Mouse (Mus musculus): ENCODE results near the gene Miga1. TPM values are rescaled to one million over a fixed set of nuclear protein-coding genes. Genes with fewer than 3 reads are reported as not detected.
"Not testable (repeated sequence)": the region's sequence is repeated elsewhere in the genome, so short reads cannot be mapped to it uniquely, and the experiment has no call there.

Miga1 gene
- polyA plus RNA-seq, 1 experiment from 2014 or later, result 3.6 TPM

DNA sequence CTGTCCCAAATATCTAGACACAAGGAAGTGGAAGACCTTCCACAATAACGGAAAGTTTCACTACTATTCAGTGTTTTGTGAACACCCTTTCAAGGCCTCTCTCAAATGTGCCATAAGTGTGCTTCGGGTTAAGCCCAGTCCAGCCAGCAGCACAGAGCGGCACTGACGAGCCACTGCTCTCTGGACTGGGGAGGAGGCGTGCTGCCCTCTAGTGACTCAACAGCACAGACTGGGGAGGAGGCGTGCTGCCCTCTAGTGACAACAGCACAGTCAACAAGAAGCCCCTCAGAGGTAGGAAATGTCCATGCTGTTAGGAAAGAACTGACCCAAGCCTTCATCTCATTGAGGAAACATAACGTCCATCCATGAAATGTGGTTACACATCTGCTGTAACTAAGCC, 24.6 kb downstream of the Miga1 start:
- no peak overlapping the region for H3K4me2 ChIP-seq (replicated peaks; ENCODE audit: low read depth)
- no peak overlapping the region for H3K9ac ChIP-seq (ENCODE audit: low read length)
- TF ChIP-seq CTCF (IDR thresholded peaks at IDR 0.05; ENCODE audit: low read depth) (peak; percentile 100), EP300 (optimal IDR thresholded peaks at IDR 0.05) (no peak)
- H3K4me1 ChIP-seq (replicated peaks; ENCODE audit: control insufficient read depth, insufficient read depth), result no peaks in the 10 kb centered on the region
- H3K9me3 ChIP-seq (ENCODE audit: control insufficient read depth, low read length), result no peaks in the 10 kb centered on the region
- ATAC-seq (ENCODE audit: low FRiP score, low TSS enrichment) (peak; percentile 96), DNase-seq (ENCODE audit: low spot score) (peak; percentile 89)
- no peak overlapping the region for H3K27ac ChIP-seq (replicated peaks)
- no peaks in the 10 kb centered on the region for H3K36me3 ChIP-seq (ENCODE audit: control insufficient read depth, insufficient read depth, low read length)
- 7% methylated on average over 7 of the region's 7 CpGs for WGBS
- H3K27me3 ChIP-seq (ENCODE audit: control insufficient read depth, insufficient read depth, low read length), result no peaks in the 10 kb centered on the region
- H3K4me3 ChIP-seq (ENCODE audit: low read depth, low read length), result no peak overlapping the region

DNA sequence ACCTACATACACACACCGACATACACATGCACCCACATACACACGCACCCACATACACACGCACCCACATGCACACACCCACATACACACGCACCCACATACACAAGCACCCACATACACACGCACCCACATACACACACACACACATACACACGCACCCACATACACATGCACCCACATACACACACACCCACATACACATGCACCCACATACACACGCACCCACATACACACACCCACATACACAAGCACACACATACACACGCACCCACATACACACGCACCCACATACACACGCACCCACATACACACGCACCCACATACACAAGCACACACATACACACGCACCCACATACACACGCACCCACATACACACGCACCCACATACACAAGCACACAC, 25.5 kb downstream of the Miga1 start:
- not testable (repeated sequence) for H3K4me1 ChIP-seq (replicated peaks; ENCODE audit: control insufficient read depth, insufficient read depth); H3K4me3 ChIP-seq (ENCODE audit: low read depth, low read length); H3K36me3 ChIP-seq (ENCODE audit: control insufficient read depth, insufficient read depth, low read length); ATAC-seq (ENCODE audit: low FRiP score, low TSS enrichment); DNase-seq (ENCODE audit: low spot score); H3K9me3 ChIP-seq (ENCODE audit: control insufficient read depth, low read length); H3K27ac ChIP-seq (replicated peaks); H3K27me3 ChIP-seq (ENCODE audit: control insufficient read depth, insufficient read depth, low read length); H3K9ac ChIP-seq (ENCODE audit: low read length); H3K4me2 ChIP-seq (replicated peaks; ENCODE audit: low read depth)
- WGBS, result 78% methylated on average over 14 of the region's 14 CpGs

DNA sequence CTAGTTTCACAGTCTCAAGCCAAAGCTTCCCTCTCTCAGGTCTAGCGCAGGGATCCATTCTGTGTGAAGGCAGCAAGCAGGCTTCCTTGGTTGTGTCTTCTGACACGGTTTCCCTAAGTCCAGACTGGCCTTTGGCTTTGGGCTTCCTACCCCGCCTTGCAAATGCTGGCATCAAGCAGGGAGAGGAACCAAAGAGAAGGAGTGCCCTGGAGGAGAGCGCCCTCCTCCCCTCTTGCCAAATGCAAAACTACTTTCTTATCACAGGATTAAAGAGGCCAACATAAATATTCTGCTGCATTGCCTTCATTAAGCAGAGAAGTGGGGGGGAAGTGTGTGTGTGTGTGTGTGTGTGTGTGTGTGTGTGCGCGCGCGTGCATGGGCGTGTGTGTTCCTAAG, 31.0 kb downstream of the Miga1 start:
- WGBS, result 54% methylated on average over 9 of the region's 9 CpGs

DNA sequence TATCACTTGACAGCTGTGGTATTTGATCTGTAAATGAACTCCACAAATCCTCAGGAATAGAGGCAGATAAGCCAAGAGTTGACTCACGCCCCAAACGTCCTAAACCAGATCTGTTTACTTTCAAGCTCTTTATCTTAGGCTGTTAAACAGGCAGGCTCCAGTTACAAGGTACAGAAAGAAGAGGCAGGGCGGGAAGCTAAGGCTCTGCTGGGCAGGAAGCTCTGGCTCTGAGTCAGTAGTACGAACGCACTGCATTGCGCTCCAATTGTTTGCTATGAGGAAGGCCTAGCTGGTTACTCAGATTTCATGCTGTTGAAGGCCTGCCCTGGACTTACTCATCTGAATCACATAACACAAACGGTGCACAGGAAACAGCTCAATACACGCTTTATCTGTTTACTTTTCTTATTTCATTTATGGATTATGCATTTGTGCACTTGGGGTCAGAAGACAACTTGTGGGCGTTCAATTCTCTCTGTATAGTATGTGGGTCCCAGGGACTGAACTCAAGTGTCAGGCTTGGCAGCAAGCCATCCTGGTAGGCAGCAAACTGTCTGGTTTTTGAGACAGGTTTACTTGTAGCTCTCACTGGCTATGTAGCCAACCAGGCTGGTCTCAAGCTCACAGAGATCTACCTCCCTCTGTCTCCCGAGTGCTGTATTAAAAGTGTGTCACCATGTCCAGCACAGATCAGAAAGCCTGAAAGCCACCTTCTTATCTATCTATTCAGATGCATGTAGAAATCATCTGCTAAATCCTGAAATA, 31.5 kb downstream of the Miga1 start:
- Histone ChIP-seq H3K27me3 (ENCODE audit: control insufficient read depth, insufficient read depth, low read length) (no peaks in the 10 kb centered on the region), H3K4me3 (ENCODE audit: low read depth, low read length) (no peak overlapping the region), H3K4me2 (replicated peaks; ENCODE audit: low read depth) (no peak overlapping the region), H3K36me3 (ENCODE audit: control insufficient read depth, insufficient read depth, low read length) (no peaks in the 10 kb centered on the region), H3K9ac (ENCODE audit: low read length) (0 out of 2 replicates have a peak overlapping the region, but pooled peaks have one; percentile 38), H3K9me3 (ENCODE audit: control insufficient read depth, low read length) (no peaks in the 10 kb centered on the region), H3K4me1 (replicated peaks; ENCODE audit: control insufficient read depth, insufficient read depth) (peaks cover 8% of the 10 kb centered on the region; the same call in 1 of the 2 replicates), H3K27ac (replicated peaks) (peak overlapping the region; percentile 94)
- WGBS, result 6% methylated on average over 10 of the region's 10 CpGs
- TF ChIP-seq CTCF (IDR thresholded peaks at IDR 0.05; ENCODE audit: low read depth) (0 out of 2 replicates have a peak, but pooled peaks have one; percentile 6), EP300 (optimal IDR thresholded peaks at IDR 0.05) (no peak)
- ATAC-seq (ENCODE audit: low FRiP score, low TSS enrichment) (peak; percentile 97), DNase-seq (ENCODE audit: low spot score) (peak; percentile 75)

More for the DNA sequence above, 31.0 kb downstream of the Miga1 start:
- H3K27ac ChIP-seq (replicated peaks), result peak overlapping the region; percentile 94
- peaks cover 8% of the 10 kb centered on the region; the same call in 1 of the 2 replicates for H3K4me1 ChIP-seq (replicated peaks; ENCODE audit: control insufficient read depth, insufficient read depth)
- no peak overlapping the region for H3K4me3 ChIP-seq (ENCODE audit: low read depth, low read length)
- TF ChIP-seq EP300 (optimal IDR thresholded peaks at IDR 0.05) (no peak), CTCF (IDR thresholded peaks at IDR 0.05; ENCODE audit: low read depth) (0 out of 2 replicates have a peak, but pooled peaks have one; percentile 2)
- peak overlapping the region; percentile 38; the same call in 1 of the 2 replicates for H3K9ac ChIP-seq (ENCODE audit: low read length)
- no peak overlapping the region for H3K4me2 ChIP-seq (replicated peaks; ENCODE audit: low read depth)
- H3K9me3 ChIP-seq (ENCODE audit: control insufficient read depth, low read length), result no peaks in the 10 kb centered on the region
- H3K27me3 ChIP-seq (ENCODE audit: control insufficient read depth, insufficient read depth, low read length), result no peaks in the 10 kb centered on the region
- DNase-seq (ENCODE audit: low spot score) (peak; percentile 34), ATAC-seq (ENCODE audit: low FRiP score, low TSS enrichment) (no peak)
- no peaks in the 10 kb centered on the region for H3K36me3 ChIP-seq (ENCODE audit: control insufficient read depth, insufficient read depth, low read length)

DNA sequence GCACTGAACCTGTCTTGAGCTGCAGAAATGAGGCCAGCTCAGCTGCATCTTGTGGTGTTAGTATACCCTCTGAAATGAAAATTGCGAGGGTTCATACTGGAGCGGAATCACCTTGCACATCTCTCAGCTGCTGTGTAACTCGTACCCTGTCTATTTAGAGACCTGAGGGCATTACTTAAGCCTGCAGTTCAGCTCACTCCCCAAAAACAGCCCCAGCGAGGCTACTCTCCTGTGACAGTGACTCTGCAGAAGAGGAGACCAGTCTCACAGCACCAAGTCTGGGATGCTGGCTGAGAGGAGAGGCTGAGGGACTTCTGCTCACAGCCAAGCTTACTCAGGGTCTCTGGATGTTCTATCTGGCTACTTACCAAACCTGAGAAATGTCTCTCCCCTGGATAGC, 34.2 kb downstream of the Miga1 start:
- H3K27ac ChIP-seq (replicated peaks), result peak overlapping the region; percentile 45; the same call in 1 of the 2 replicates
- no peak for DNase-seq (ENCODE audit: low spot score)
- no peaks in the 10 kb centered on the region for H3K9me3 ChIP-seq (ENCODE audit: control insufficient read depth, low read length)
- H3K9ac ChIP-seq (ENCODE audit: low read length), result no peak overlapping the region
- H3K4me3 ChIP-seq (ENCODE audit: low read depth, low read length), result no peak overlapping the region
- TF ChIP-seq EP300 (optimal IDR thresholded peaks at IDR 0.05) (no peak), CTCF (IDR thresholded peaks at IDR 0.05; ENCODE audit: low read depth) (no peak)
- H3K36me3 ChIP-seq (ENCODE audit: control insufficient read depth, insufficient read depth, low read length), result no peaks in the 10 kb centered on the region
- peaks cover 8% of the 10 kb centered on the region; the same call in 1 of the 2 replicates for H3K4me1 ChIP-seq (replicated peaks; ENCODE audit: control insufficient read depth, insufficient read depth)
- 90% methylated on average over 4 of the region's 4 CpGs for WGBS
- no peak for ATAC-seq (ENCODE audit: low FRiP score, low TSS enrichment)
- no peaks in the 10 kb centered on the region for H3K27me3 ChIP-seq (ENCODE audit: control insufficient read depth, insufficient read depth, low read length)
- H3K4me2 ChIP-seq (replicated peaks; ENCODE audit: low read depth), result no peak overlapping the region

DNA sequence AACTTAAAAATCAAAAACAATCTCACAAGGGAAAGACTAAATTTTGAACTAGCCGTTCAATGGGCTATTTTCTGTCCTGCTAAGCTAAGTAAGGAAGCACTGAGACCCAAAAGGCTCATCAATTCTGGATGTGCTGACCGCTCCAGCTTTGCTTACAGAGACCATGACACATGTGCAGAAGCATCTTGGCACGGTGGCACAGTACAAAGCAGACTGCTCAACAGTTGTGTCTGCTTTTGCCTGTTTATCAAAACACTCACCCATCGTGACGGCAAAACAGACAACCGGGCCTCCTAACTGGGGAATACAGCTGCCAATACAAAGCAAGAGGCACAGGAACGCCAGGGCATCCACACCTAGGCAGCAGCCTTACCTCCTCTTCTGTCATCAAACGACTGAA, 35.1 kb downstream of the Miga1 start:
- peaks cover 8% of the 10 kb centered on the region; the same call in 1 of the 2 replicates for H3K4me1 ChIP-seq (replicated peaks; ENCODE audit: control insufficient read depth, insufficient read depth)
- H3K9me3 ChIP-seq (ENCODE audit: control insufficient read depth, low read length), result no peaks in the 10 kb centered on the region
- WGBS, result 68% methylated on average over 8 of the region's 8 CpGs
- no peak overlapping the region for H3K9ac ChIP-seq (ENCODE audit: low read length)
- no peak for ATAC-seq (ENCODE audit: low FRiP score, low TSS enrichment)
- no peaks in the 10 kb centered on the region for H3K36me3 ChIP-seq (ENCODE audit: control insufficient read depth, insufficient read depth, low read length)
- no peak overlapping the region for H3K4me2 ChIP-seq (replicated peaks; ENCODE audit: low read depth)
- no peaks in the 10 kb centered on the region for H3K27me3 ChIP-seq (ENCODE audit: control insufficient read depth, insufficient read depth, low read length)
- no peak for DNase-seq (ENCODE audit: low spot score)
- H3K4me3 ChIP-seq (ENCODE audit: low read depth, low read length), result no peak overlapping the region
- TF ChIP-seq CTCF (IDR thresholded peaks at IDR 0.05; ENCODE audit: low read depth), result no peak
- no peak for TF ChIP-seq EP300 (optimal IDR thresholded peaks at IDR 0.05)
- H3K27ac ChIP-seq (replicated peaks), result peak overlapping the region; percentile 40

All from stomach, postnatal 0 days (tissue).